Mouse (Mus musculus) layer of hippocampus, postnatal 14 days (tissue): ENCODE data around the gene Proser3. TPM values are rescaled to one million over a fixed set of nuclear protein-coding genes. Genes with fewer than 3 reads are reported as not detected.
"Not testable (repeated sequence)": the region's sequence is repeated elsewhere in the genome, so short reads cannot be mapped to it uniquely, and the experiment has no call there.

Experiments
- DNase-seq, 2 experiments: peaks; one replicate each; pipeline ENCODE4 v3.0.0; 2021 to 2022; ENCODE audit warnings: low spot score in 2 of 2, mixed read lengths in 1 of 2
- total RNA-seq, 2 experiments: library from RNA; stranded (reverse); gene quantifications; 2 replicates each; pipeline ENCODE4 v1.2.3; 2021

Gene Proser3
- total RNA-seq, 2 experiments from 2014 or later, result 4.9 to 5.9 TPM

GRCm38 (mm10) chr7:30550603-30551002 lies 1.5 kb downstream of the Proser3 start:
- DNase-seq, result no peak

GRCm38 (mm10) chr7:30549880-30550279 lies 2.2 kb downstream of the Proser3 start:
- DNase-seq, result no peak

- no peak for DNase-seq
These were observed 7.8 kb downstream of the Proser3 start for GRCm38 (mm10) chr7:30544327-30544726.

- no peak for DNase-seq
These were observed 11.5 kb downstream of the Proser3 start for GRCm38 (mm10) chr7:30540572-30540971.

GRCm38 (mm10) chr7:30534633-30535577 lies 17.2 kb downstream of the Proser3 start, which contains the start of gene Arhgap33:
Gene Arhgap33 (minus strand): TSS chr7:30535060.
- peak; percentile 95 to 98 for DNase-seq

GRCm38 (mm10) chr7:30533941-30534632 lies 18.0 kb downstream of the Proser3 start:
- DNase-seq, result peak in 1 of 2 experiments; percentile 36

- DNase-seq, result no peak
These were observed 19.2 kb downstream of the Proser3 start for GRCm38 (mm10) chr7:30532931-30533330.

GRCm38 (mm10) chr7:30531291-30531815 lies 20.7 kb downstream of the Proser3 start:
- DNase-seq, result no peak

GRCm38 (mm10) chr7:30526981-30527380 lies 25.1 kb downstream of the Proser3 start:
- no peak for DNase-seq

GRCm38 (mm10) chr7:30526399-30526798 lies 25.7 kb downstream of the Proser3 start:
- no peak for DNase-seq

- DNase-seq, result no peak
These were observed 26.1 kb downstream of the Proser3 start for GRCm38 (mm10) chr7:30525954-30526353.

- DNase-seq, result no peak
These were observed 27.6 kb downstream of the Proser3 start for GRCm38 (mm10) chr7:30524487-30524886.

GRCm38 (mm10) chr7:30522871-30523270 lies 29.2 kb downstream of the Proser3 start:
- DNase-seq, result no peak

GRCm38 (mm10) chr7:30520856-30521255 lies 31.2 kb downstream of the Proser3 start:
- no peak for DNase-seq

GRCm38 (mm10) chr7:30520396-30520795 lies 31.7 kb downstream of the Proser3 start:
- no peak for DNase-seq

- DNase-seq, result no peak
These were observed 33.8 kb downstream of the Proser3 start for GRCm38 (mm10) chr7:30518325-30518724.

- DNase-seq, result no peak
These were observed 36.9 kb downstream of the Proser3 start for GRCm38 (mm10) chr7:30515003-30515760.

GRCm38 (mm10) chr7:30508061-30508460 lies 44.0 kb downstream of the Proser3 start:
- DNase-seq, result no peak

GRCm38 (mm10) chr7:30501159-30501558 lies 50.9 kb downstream of the Proser3 start:
- DNase-seq, result not testable (repeated sequence)

- not testable (repeated sequence) for DNase-seq
These were observed 56.5 kb downstream of the Proser3 start for GRCm38 (mm10) chr7:30495506-30496042.
